In genomic region chr10:119966321-119966720, GRCm38 (mm10) we compare ENCODE assay signal across 30 mouse cellular contexts.
A peak's percentile ranks its signal among the peaks of the same experiment; 100 is the strongest.
DNase-seq lines count a peak whose midpoint lies in the region; ATAC-seq and TF ChIP-seq lines count a peak whose summit lies in the region.
"Had no signal": no experiment of that assay in that cellular context is flagged by ENCODE, and none has a peak within 500 bp of the region (broad histone marks: within the 10 kb centered on the region; RNA-seq: fewer than 3 reads in every experiment).

No protein-coding gene starts in this region.

- H3K4me3 ChIP-seq in forebrain, embryonic 12.5 days (replicated peaks), result no peak overlapping the region
- H3K4me3 ChIP-seq in forebrain, embryonic 11.5 days (ENCODE audit: low read depth, low read length), result no peak overlapping the region
- H3K4me3 ChIP-seq in hindbrain, postnatal 0 days (ENCODE audit: low read length), result no peak overlapping the region
- no peak overlapping the region for H3K4me3 ChIP-seq in hindbrain, embryonic 14.5 days (replicated peaks; ENCODE audit: low read length)
- H3K4me3 ChIP-seq in midbrain, embryonic 16.5 days (ENCODE audit: low read depth, low read length), result no peak overlapping the region
- H3K4me3 ChIP-seq in midbrain, embryonic 14.5 days (replicated peaks; ENCODE audit: low read depth, low read length), result no peak overlapping the region
- H3K4me3 ChIP-seq: erythroblast, embryonic 14.5 days; heart, embryonic 10.5 days; hindbrain, embryonic 13.5 days; liver, embryonic 12.5 days; megakaryocyte, embryonic 14.5 days; midbrain, embryonic 12.5 days; neural tube, embryonic 12.5 days had no signal

- WGBS in forebrain, embryonic 12.5 days, result 49% methylated on average over 8 of the region's 8 CpGs
- WGBS in forebrain, embryonic 11.5 days, result 59% methylated on average over 8 of the region's 8 CpGs
- 58% methylated on average over 8 of the region's 8 CpGs for WGBS in hindbrain, postnatal 0 days
- WGBS in hindbrain, embryonic 14.5 days, result 68% methylated on average over 8 of the region's 8 CpGs
- WGBS in midbrain, embryonic 16.5 days, result 60% methylated on average over 8 of the region's 8 CpGs
- 78% methylated on average over 8 of the region's 8 CpGs for WGBS in midbrain, embryonic 14.5 days

- no peak overlapping the region for H3K9ac ChIP-seq in forebrain, embryonic 12.5 days
- no peak overlapping the region for H3K9ac ChIP-seq in forebrain, embryonic 11.5 days (ENCODE audit: low read length)
- H3K9ac ChIP-seq in hindbrain, postnatal 0 days (replicated peaks; ENCODE audit: low read length), result no peak overlapping the region
- no peak overlapping the region for H3K9ac ChIP-seq in hindbrain, embryonic 14.5 days
- H3K9ac ChIP-seq in midbrain, embryonic 16.5 days (ENCODE audit: low read depth, low read length), result 0 out of 2 replicates have a peak overlapping the region, but pooled peaks have one; percentile 14
- no peak overlapping the region for H3K9ac ChIP-seq in midbrain, embryonic 14.5 days (replicated peaks; ENCODE audit: low read length)
- H3K9ac ChIP-seq: hindbrain, embryonic 13.5 days; liver, embryonic 12.5 days; liver, postnatal 0 days; midbrain, embryonic 12.5 days; neural tube, embryonic 12.5 days had no signal

- H3K27ac ChIP-seq in forebrain, embryonic 12.5 days, result no peak overlapping the region
- H3K27ac ChIP-seq in forebrain, embryonic 11.5 days (ENCODE audit: low read depth, low read length), result no peak overlapping the region
- H3K27ac ChIP-seq in hindbrain, postnatal 0 days, result no peak overlapping the region
- H3K27ac ChIP-seq in hindbrain, embryonic 14.5 days, result no peak overlapping the region
- H3K27ac ChIP-seq in midbrain, embryonic 16.5 days (ENCODE audit: low read length), result no peak overlapping the region
- H3K27ac ChIP-seq in midbrain, embryonic 14.5 days (replicated peaks; ENCODE audit: low read depth, low read length), result no peak overlapping the region
- H3K27ac ChIP-seq: heart, embryonic 10.5 days; hindbrain, embryonic 13.5 days; liver, embryonic 12.5 days; midbrain, embryonic 12.5 days; neural tube, embryonic 12.5 days had no signal

- DNase-seq in forebrain, embryonic 11.5 days (ENCODE audit: low spot score), result no peak
- peak; percentile 32 for DNase-seq in hindbrain, postnatal 0 days (ENCODE audit: low spot score)
- DNase-seq in hindbrain, embryonic 14.5 days (ENCODE audit: low spot score), result no peak
- no peak for DNase-seq in midbrain, embryonic 14.5 days
- DNase-seq in brain, embryonic 14.5 days (ENCODE audit: low read depth), result peak; percentile 85
- DNase-seq in ovary, postnatal 14 days (ENCODE audit: low spot score), result no peak
- DNase-seq: adrenal gland, adult 2 months; adrenal gland, postnatal 36 days; cerebellum, adult 2 months; cerebellum, postnatal 14 days; gastrocnemius, postnatal 14 days; heart, postnatal 36 days; kidney, adult 18-20 months; layer of hippocampus, postnatal 36 days; left cerebral cortex, postnatal 4 days; liver, postnatal 0 days; lung, postnatal 4 days; thymus, adult 2 months; thymus, postnatal 36 days had no signal

- TF ChIP-seq POLR2A in brain, embryonic 14.5 days (IDR thresholded peaks at IDR 0.05; ENCODE audit: borderline replicate concordance, extremely low read depth, insufficient read depth, insufficient read length, poor library complexity, severe bottlenecking), result no peak

- no peaks in the 10 kb centered on the region for H3K27me3 ChIP-seq in forebrain, embryonic 12.5 days
- H3K27me3 ChIP-seq in forebrain, embryonic 11.5 days (ENCODE audit: control insufficient read depth, insufficient read depth, low read length), result no peaks in the 10 kb centered on the region
- no peaks in the 10 kb centered on the region for H3K27me3 ChIP-seq in hindbrain, postnatal 0 days (ENCODE audit: insufficient read depth, low read length)
- no peaks in the 10 kb centered on the region for H3K27me3 ChIP-seq in hindbrain, embryonic 14.5 days (ENCODE audit: control insufficient read depth, insufficient read depth, low read length)
- H3K27me3 ChIP-seq in midbrain, embryonic 16.5 days (ENCODE audit: control insufficient read depth, insufficient read depth, low read depth, low read length), result no peaks in the 10 kb centered on the region
- no peaks in the 10 kb centered on the region for H3K27me3 ChIP-seq in midbrain, embryonic 14.5 days (ENCODE audit: control insufficient read depth, insufficient read depth, low read length)
- H3K27me3 ChIP-seq: CH12.LX; hindbrain, embryonic 13.5 days; liver, embryonic 12.5 days; megakaryocyte, embryonic 14.5 days; midbrain, embryonic 12.5 days; neural tube, embryonic 12.5 days had no signal

- 0 out of 2 replicates have a peak, but pooled peaks have one; percentile 30 for ATAC-seq in forebrain, embryonic 12.5 days (ENCODE audit: low FRiP score)
- ATAC-seq in forebrain, embryonic 11.5 days (replicated peaks; ENCODE audit: low FRiP score), result no peak
- ATAC-seq in hindbrain, postnatal 0 days, result no peak
- no peak for ATAC-seq in hindbrain, embryonic 14.5 days (ENCODE audit: low FRiP score)
- no peak for ATAC-seq in midbrain, embryonic 16.5 days
- no peak for ATAC-seq in midbrain, embryonic 14.5 days (ENCODE audit: low FRiP score, low TSS enrichment)
- ATAC-seq: activated CD4-positive, CD25-positive, alpha-beta regulatory T cell, adult 4 months; liver, embryonic 12.5 days; liver, postnatal 0 days had no signal

- no peak overlapping the region for H3K4me2 ChIP-seq in forebrain, embryonic 12.5 days
- H3K4me2 ChIP-seq in forebrain, embryonic 11.5 days (ENCODE audit: low read depth, low read length, severe bottlenecking), result no peak overlapping the region
- no peak overlapping the region for H3K4me2 ChIP-seq in hindbrain, postnatal 0 days (ENCODE audit: low read depth, low read length)
- no peak overlapping the region for H3K4me2 ChIP-seq in hindbrain, embryonic 14.5 days (replicated peaks)
- H3K4me2 ChIP-seq in midbrain, embryonic 16.5 days (ENCODE audit: low read length), result no peak overlapping the region
- no peak overlapping the region for H3K4me2 ChIP-seq in midbrain, embryonic 14.5 days (ENCODE audit: low read length)
- H3K4me2 ChIP-seq: hindbrain, embryonic 13.5 days; liver, embryonic 12.5 days; midbrain, embryonic 12.5 days; neural tube, embryonic 12.5 days had no signal

- no peaks in the 10 kb centered on the region for H3K9me3 ChIP-seq in forebrain, embryonic 12.5 days
- no peaks in the 10 kb centered on the region for H3K9me3 ChIP-seq in forebrain, embryonic 11.5 days (ENCODE audit: control insufficient read depth, low read length)
- no peaks in the 10 kb centered on the region for H3K9me3 ChIP-seq in hindbrain, postnatal 0 days (ENCODE audit: low read length)
- H3K9me3 ChIP-seq in hindbrain, embryonic 14.5 days (ENCODE audit: control insufficient read depth, low read length), result no peaks in the 10 kb centered on the region
- H3K9me3 ChIP-seq in midbrain, embryonic 16.5 days (replicated peaks; ENCODE audit: control insufficient read depth, low read length, poor library complexity, severe bottlenecking), result no peaks in the 10 kb centered on the region
- no peaks in the 10 kb centered on the region for H3K9me3 ChIP-seq in midbrain, embryonic 14.5 days (ENCODE audit: control insufficient read depth, low read length)
- H3K9me3 ChIP-seq: heart, embryonic 10.5 days; hindbrain, embryonic 13.5 days; liver, embryonic 12.5 days; midbrain, embryonic 12.5 days; neural tube, embryonic 12.5 days had no signal

- H3K36me3 ChIP-seq in forebrain, embryonic 12.5 days (replicated peaks), result no peaks in the 10 kb centered on the region
- H3K36me3 ChIP-seq in forebrain, embryonic 11.5 days (ENCODE audit: control insufficient read depth, insufficient read depth, low read length), result no peaks in the 10 kb centered on the region
- H3K36me3 ChIP-seq in hindbrain, postnatal 0 days (ENCODE audit: insufficient read depth, low read length), result no peaks in the 10 kb centered on the region
- H3K36me3 ChIP-seq in hindbrain, embryonic 14.5 days (replicated peaks; ENCODE audit: control insufficient read depth, insufficient read depth), result no peaks in the 10 kb centered on the region
- no peaks in the 10 kb centered on the region for H3K36me3 ChIP-seq in midbrain, embryonic 16.5 days (ENCODE audit: control insufficient read depth, insufficient read depth, low read length)
- H3K36me3 ChIP-seq in midbrain, embryonic 14.5 days (ENCODE audit: control insufficient read depth, insufficient read depth, low read length), result no peaks in the 10 kb centered on the region
- H3K36me3 ChIP-seq: heart, embryonic 10.5 days; hindbrain, embryonic 13.5 days; liver, embryonic 12.5 days; midbrain, embryonic 12.5 days; neural tube, embryonic 12.5 days had no signal

- 0 out of 2 replicates have a peak, but pooled peaks cover 4% of the 10 kb centered on the region for H3K4me1 ChIP-seq in forebrain, embryonic 12.5 days
- H3K4me1 ChIP-seq in forebrain, embryonic 11.5 days (replicated peaks; ENCODE audit: control insufficient read depth, insufficient read depth, low read length), result no peaks in the 10 kb centered on the region
- H3K4me1 ChIP-seq in hindbrain, postnatal 0 days (ENCODE audit: insufficient read depth, low read length), result no peaks in the 10 kb centered on the region
- no peaks in the 10 kb centered on the region for H3K4me1 ChIP-seq in hindbrain, embryonic 14.5 days (replicated peaks; ENCODE audit: control insufficient read depth, insufficient read depth, low read length)
- 0 out of 2 replicates have a peak, but pooled peaks cover 3% of the 10 kb centered on the region for H3K4me1 ChIP-seq in midbrain, embryonic 16.5 days (ENCODE audit: control insufficient read depth, insufficient read depth, low read length)
- H3K4me1 ChIP-seq in midbrain, embryonic 14.5 days (ENCODE audit: control insufficient read depth, insufficient read depth, low read length), result no peaks in the 10 kb centered on the region
- H3K4me1 ChIP-seq: liver, embryonic 12.5 days; megakaryocyte, embryonic 14.5 days; neural tube, embryonic 12.5 days had no signal

- TF ChIP-seq CTCF in hindbrain, postnatal 0 days (IDR thresholded peaks at IDR 0.05; ENCODE audit: low read depth), result no peak
- TF ChIP-seq CTCF in brain, embryonic 14.5 days (IDR thresholded peaks at IDR 0.05; ENCODE audit: borderline replicate concordance, extremely low read depth, insufficient read depth, insufficient read length), result no peak

Comparison
In these comparisons a context has a peak if more than half of its experiments do, and no peak if none do; other contexts are left out.
1. DNase-seq: peak in hindbrain, postnatal 0 days (single experiment) and brain, embryonic 14.5 days (single experiment); none in forebrain, embryonic 11.5 days (single experiment), hindbrain, embryonic 14.5 days (single experiment), midbrain, embryonic 14.5 days (single experiment) and ovary, postnatal 14 days (single experiment).